Mouse (Mus musculus) adrenal gland, postnatal 14 days (tissue): ENCODE results near the gene Tjp1. TPM values are rescaled to one million over a fixed set of nuclear protein-coding genes. Genes with fewer than 3 reads are reported as not detected.

Experiments
- DNase-seq: peaks from one replicate; pipeline ENCODE4 v3.0.0; 2021; ENCODE audit warnings: mixed read lengths
- total RNA-seq: library from RNA; stranded (reverse); gene quantifications from 2 replicates; pipeline ENCODE4 v1.2.3, GENCODE M21; 2021

The Tjp1 gene
- total RNA-seq, 1 experiment from 2014 or later: 105 TPM

DNA sequence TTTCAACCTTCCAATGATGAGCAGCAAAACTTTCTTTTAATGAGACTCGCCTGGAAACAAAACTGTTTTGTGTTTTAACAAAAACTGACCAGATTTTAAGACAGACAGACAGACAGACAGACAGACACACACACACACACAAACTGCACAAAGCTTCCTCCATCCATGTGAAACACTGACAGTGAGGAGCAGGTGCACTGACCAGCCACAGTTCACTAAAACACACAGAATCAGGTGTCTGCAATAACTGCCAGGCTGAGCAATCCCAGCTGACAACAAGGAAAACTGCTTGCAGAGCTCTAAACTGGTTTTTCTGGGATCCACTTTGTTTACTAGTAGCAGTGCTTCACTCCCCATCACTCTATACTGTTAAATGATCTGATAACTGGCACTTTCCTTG is 171.4 kb downstream of the Tjp1 start:
- no peak for DNase-seq

DNA sequence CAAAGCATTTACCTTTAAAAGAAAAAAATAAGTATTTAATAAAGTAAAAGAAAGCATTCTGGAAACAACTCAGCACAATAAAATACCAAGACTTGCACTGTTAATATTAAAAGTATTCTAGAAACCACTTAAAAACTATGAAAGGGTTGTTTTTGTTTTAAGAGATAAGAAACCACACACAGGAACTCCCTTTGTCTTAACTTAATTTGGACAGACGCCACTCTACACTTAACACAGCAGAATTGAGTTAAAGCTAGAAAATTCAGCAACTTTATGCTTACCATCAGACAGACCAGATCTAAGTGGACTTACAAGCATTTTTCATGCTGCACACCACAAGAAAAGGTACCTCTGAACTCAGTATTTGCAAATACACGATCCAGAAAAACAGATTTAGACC is 172.7 kb downstream of the Tjp1 start:
- no peak for DNase-seq

DNA sequence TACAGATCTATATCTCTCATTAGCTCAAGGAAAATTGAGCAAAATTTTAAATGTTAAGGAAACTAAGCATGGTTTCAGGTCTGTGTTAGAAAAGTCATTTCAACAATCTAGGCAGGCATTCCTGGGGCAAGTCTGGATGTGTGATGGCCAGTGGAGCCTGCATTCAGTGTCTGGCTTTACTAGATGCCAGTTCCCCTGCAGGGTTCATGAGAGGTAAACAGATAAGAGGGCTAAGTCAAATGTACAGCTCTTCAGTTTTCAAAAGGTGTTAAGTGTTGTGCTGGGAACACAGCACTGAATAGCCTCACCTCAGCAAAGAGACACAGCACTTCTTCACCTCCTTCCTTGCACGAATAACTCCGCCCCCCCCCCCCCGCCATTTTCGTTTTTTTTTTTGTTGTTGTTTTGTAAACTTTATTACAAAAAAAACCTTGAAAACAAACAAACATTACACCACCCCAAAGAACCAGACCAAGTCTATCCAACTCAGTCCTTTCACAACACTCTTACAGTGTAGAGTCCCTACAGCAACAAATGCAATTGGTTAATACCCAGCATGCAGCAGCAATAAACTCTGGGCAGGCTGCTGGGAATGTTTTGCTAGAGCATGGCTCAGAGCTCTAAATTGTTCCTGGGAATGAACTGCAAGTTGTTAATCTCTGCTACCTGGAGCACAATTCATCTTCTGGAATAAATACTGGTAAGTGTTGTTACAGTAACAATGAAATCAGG is 177.1 kb downstream of the Tjp1 start:
- no peak for DNase-seq

DNA sequence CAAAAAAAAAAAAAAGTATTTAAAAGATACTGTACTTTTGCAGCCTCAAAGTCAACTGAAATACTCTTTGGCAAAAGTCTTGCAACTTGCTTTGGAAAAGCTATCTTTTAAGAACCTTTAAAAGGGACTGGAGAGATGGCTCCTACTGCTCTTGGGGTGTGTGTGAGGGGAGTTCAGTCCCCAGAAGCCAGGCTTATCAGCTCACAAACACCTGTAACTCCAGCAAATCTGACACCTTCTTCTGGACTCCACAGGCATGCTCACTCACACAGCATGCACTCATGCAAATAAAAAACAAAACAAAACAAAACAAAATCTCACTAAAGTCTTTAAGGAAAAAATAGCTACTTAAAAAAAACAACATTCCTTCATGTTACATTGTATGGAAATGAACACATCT is 179.0 kb downstream of the Tjp1 start:
- no peak for DNase-seq

DNA sequence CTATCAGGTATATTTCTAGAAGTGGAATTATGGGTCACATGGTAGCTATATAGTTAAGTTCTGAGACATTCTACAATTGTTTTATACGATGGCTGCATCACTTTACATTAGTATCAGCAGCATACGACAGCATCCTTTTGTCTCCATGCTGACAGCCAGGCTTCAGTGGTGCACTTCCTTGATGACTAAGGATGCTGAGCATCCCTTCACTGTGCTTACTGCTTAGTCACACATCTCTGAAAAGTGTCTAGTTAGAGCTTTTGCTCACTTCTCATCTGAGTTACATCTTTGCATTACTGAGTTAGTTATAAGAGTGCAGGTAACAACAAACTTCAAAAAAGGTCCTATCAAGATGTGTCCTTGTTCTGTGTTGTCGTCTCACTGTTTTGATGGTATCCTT is 182.3 kb downstream of the Tjp1 start:
- no peak for DNase-seq

DNA sequence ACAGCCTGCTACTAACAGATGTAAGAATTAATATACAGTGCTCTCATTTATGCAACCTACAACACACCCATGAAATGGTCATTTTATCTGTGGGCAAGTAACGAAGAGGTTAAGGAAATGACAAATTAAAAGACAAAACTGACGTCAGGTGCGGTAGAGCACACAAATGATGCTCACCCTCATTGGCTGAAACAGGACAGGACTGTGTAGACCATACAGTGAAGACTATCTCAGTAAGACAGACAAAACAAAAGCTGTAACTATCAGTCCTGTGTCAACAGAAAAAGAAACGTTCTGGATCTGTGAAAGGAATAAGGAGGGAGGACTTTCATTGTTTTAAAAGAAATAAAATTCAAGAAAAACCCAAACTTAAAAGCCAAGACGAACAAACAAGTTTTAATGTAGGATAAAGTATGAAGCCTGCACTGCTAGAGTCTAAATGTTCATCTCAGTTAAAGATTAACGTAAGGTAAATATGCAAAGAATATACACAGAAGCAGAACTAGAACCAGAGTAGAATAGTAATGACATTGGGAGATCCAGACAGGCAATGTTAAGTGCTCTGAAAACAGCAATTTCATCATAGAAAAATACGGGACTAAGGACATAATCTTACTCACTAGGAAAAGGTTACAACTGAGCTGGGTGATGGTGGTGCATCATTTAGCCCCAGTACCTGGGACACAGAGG is 189.9 kb downstream of the Tjp1 start:
- DNase-seq: no peak

DNA sequence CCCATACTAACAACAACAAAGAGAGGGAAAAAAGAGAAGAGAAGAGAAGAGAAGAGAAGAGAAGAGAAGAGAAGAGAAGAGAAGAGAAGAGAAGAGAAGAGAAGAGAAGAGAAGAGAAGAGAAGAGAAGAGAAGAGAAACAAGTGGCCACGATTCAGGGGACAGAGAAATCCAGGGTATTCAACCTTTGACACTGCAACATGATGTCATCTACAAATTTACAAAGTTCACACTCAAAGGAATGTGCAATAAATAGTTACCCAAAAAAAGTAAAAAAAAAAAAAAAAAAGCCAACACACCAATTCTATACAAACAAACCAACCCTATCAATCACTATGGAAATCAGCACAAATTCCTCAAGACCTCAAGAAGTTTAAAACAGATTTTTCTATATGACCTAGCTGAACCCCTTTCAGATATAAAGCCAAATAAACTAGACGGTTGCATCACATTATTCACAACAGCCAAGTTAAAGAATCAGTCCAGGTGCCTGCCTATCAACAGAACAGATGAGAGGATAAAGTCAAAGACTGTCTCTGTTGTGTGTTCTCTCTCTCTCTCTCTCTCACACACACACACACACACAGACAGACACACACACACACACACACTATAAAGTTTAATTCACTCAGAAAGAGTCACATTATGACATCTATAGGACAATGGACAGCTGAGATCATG is 194.4 kb downstream of the Tjp1 start:
- DNase-seq: no peak

DNA sequence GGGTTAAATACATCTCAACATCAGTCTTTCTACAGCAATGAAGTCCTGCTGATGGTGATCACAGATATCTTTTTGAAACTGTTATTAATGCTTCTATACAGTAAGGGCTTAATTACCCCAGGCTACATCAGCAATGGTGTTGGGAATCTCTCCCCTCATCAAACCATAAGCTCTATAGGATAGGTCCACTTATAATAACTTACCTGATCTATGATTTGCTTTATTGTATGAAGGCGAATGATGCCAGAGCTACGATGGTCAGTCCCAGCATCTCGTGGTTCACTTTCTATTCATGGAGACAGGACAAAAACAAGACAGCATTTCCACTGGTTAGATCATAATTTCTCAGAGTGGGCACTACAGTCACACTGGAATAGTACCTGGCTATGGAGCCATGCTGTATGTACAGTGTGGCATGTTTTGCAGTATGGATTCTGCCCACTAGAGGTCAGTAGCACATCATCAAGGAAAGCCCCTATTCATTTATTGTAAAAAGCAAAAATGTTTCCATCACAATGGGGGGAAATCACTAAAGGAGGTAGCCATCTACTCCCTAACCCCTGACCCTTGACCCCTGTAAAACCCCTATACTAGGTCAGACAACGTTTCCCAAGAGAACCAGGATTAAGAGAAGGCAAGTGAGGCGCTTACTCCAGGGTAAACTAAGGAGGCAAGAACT is 208.4 kb downstream of the Tjp1 start:
- DNase-seq: peak; percentile 70

DNA sequence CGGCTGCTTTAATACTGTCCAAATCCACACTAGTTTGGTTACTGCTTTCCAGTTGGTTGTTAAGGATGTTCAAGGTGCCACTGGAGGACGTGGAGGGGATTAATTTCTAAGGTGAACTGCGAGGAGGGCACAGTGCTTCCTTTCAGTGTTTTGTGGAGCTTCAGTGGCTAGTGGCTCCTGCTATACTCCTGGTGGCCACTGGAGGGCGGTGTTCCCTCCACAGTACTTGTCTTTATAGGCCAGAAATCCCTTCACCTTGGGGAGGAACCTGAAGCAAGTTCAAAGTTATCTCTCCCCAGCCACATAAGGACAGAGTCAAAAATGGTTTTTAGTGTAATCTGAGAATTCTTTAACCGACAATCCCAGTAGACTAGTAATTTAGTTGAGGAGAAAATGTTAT is 210.2 kb downstream of the Tjp1 start:
- peak; percentile 75 for DNase-seq

DNA sequence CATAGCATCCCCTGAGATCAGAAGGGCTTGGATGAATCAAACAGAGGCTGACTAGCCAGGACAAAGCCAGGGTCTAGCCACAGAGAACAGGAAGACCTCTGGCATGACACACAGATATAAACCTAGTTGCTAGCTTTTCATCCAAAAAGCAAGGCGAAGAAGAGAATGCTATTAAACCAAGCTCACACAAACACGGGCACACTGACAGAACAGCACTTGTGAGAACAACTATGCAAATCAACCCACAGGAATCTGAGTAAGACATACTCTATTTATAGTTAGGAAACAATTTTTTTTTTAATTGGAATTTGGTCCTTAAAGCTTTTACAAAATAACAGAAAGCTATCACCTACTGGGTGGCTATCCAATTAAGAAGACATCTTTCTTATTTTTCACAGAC is 212.4 kb downstream of the Tjp1 start:
- DNase-seq: no peak

DNA sequence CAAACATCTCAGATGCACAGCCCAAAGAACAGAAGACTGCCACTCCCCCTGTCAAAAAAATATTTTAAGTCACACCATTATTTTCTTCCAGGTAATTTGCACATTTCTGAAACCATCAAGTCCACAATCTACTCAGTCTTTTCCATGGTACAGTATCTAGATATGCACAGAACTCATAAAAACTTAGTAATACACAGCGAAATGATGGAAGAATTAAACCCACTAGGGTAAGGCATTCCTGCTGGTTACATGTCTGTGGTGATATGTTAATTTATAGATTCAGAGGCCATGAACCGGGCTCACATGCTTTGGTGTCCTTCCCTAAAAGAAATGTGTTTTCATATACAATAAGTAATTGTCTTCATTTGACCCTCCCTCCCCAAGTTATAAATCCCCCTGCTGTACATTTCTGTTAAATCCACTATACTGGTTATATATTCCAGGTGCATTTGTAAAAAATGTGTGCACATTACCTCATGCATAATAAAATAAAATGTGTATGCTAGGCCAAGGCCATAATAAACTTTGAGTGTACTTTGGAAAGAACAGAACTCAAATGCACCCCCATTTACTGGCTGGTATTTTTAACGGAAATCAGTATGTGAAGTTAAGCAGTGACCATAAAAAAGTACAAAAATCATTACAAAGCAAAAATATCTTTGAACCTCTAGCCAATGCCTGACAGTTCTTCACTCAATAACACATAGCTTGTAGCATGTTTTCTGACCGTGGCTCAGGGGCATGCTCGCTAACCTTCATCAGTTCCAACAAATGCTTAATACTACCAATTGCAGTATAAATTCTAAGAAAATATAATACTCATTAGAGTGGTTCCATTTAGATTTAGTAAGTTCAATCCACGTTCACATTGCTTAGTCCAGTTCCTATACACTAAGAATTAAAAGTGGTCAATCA is 230.6 kb downstream of the Tjp1 start:
- DNase-seq: no peak

DNA sequence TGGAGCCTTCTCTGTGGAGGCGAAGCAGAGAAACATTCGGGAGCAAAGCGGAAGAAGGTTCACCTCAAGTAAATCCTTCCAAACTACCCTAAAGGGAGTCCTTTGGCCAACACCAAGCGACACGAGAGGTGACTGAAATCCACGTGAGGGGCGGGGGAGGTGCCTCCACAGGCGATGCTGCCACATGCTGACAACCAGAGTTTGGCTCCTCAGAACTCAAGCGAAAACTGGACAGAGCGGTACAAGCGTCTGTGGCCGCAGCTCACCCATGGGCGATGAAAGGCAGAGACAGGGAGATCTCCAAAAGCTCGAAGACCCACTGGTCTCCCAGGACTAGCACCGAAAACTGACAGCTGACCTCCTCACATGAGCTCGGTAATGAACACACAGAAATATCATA is 244.7 kb downstream of the Tjp1 start:
- DNase-seq: no peak

DNA sequence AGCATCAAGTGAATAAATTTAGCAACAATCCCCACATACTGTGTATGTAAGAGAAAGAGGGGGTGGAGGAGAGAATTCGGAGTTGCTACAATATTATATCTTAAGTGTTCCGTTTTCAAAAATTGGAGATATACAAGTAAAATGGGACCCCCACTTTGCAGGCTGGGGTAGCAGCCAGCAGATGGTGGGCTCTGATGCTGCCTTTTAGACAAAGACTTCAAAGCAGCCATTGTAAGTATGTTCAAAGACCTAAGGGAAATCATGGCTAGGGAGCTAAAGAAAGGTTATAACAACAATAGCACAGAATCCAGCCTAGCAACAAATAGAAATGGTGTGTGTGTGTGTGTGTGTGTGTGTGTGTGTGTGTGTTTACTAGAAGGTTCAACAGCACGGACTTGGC is 245.6 kb downstream of the Tjp1 start:
- no peak for DNase-seq

DNA sequence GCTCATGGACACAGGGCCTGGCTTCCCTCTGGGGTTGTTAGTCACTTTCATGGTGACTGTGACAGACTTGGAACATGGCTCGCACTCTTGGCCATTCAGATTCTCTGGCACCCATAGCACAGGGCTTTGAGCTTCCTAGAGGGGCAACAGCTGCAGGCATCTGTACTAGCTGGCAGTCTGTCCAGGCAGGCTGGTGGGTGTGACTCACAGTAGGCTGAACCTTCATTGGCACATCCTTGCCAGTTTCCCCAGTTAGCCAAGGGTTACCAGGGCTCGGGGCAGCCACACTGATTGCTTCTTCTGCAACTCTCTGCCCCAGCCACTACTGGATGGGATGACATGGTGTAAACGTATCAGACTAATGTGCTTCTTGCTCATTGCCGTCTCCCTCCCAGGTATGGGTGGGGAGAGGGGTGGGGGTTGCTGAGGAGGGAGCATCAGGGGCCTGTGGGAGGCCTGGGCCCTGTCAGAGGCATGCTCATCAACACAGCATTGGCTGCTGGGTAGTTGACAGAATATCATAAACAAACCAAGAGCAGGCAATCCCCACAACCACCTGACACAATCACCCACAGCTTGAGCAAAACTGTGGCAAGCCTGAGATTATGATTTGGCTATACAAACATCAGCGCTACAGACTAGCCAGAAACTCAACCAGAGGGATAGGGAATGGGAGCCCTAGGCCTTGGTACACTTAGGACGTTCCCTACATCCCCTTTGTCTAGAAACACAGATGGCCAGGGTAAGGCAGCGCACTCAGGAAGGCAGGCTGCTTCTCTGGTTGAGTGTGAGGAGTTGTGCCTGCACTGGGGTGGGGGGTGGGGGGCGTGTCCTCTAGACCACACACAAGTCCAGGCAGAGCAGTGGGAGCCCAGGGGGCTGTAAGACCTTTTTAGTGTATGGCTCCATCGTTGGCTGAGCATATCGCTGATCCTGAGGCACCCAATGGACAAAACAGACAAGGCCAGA is 246.4 kb downstream of the Tjp1 start:
- peak; percentile 41 for DNase-seq

DNA sequence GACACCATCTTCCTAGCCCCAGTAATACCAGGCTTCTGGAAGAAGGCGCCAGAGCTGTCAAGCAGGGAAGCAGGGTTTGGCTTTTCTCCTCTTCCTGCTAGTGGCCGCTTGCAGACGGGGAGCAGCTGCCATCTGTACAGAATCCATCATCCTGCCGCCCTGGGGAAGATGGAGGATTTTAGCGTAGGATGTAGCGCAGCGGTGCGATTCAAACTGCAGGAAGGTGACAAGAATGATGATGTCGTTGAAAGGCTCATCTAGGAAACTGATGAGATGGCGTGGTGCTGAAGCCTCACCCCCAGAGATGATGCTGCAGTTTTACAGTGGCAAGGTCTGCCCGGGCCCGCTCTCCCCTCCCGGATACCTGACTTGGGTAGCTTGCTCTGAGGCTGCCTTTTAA is 248.3 kb downstream of the Tjp1 start:
- no peak for DNase-seq

DNA sequence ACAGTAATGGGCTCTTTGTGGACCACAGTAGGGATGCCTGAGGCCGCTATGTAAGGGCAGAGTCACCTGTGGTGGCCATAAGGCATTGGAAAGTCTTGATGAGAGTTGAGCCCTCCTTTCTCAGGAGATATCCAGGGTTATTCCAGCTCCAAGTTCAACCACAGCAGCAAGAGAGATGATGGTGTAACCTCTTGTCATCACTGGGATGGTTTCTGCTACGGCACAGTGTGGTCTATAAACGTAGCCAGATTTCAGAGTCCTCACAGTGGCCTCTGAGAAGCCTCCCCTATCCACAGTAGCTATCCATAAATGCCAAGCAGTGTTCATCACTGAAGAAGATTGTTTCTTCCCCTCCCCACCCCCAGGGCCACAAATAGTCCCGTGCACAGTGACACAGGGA is 251.8 kb downstream of the Tjp1 start:
- DNase-seq: no peak

DNA sequence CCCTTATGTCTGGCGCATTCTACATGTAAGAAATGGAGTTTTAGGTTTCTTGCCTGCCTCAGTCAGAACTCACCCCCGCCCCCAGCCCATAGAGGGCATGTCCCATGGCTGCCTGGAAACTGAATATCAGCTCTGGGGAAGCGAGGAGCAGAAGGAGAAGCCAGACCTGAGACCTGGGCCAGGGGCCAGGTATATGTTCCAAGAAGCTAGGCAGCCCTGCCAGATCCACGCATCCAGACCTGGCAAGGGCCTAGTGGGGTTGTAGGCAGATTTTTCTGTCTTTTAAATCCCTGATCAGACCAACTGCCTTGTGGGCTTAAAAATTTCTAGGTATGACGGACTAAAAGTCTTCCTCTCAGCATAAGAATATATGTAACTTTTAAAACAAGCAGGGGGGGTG is 253.4 kb downstream of the Tjp1 start:
- no peak for DNase-seq

DNA sequence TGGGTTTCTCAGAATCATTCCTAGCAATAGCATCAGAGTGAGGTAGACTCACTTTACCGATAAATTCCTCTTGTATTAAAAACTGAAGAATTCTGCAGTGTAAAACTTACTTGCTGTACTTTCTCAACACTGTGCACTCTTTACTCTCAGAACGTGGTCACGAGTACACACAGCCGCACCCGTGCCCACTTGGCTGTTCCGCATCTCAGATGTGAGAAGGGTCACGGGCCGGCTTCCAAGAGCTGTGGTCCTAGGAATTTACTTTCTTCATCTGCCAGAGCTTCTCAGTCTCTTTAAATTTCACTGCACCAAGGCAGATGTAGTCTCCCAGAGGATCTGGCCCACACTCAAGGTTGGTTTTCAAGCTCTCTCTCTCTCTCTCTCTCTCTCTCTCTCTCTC is 277.9 kb downstream of the Tjp1 start:
- peak; percentile 8 for DNase-seq
